Mouse (Mus musculus) CD4-positive naive resting alpha-beta T cell, adult 76 days (primary cell): ENCODE results near the gene 4933416C03Rik. TPM values are rescaled to one million over a fixed set of nuclear protein-coding genes. Genes with fewer than 3 reads are reported as not detected.

Experiments
- total RNA-seq: library from RNA; stranded (reverse); gene quantifications from one replicate; pipeline ENCODE4 v1.2.4, GENCODE M21; 2023

The 4933416C03Rik gene
- not detected for total RNA-seq

DNA sequence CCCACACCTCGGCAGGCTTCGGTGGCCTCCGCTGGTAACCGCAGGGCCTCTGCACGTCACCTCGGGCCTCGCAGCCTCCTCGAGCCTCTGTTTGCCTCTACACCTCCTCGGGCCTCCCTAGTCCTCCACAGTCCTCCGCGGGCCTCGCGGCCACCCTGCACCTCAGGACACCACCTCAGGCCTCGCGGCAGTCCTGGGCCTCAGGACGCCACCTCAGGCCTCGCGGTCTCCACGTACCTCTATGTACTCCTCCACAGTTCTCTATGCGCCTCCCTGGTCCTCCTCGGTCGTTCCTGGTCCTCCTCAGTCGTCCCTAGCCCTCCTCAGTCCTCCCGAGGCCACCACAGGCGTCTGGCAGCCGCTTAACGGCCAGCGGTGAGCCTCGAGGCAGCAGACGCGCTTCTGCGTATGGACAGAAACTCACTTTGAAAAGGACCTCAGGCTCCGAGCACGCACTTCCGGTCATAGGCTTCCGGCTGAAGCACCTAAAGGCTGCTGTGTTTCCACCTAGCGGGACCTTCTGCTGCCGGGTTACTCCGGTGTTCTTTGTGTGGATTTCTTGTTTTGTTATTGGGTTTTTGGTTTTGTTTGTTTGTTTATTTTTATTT lies at the start of gene 4933416C03Rik:
TSS of gene 4933416C03Rik (minus strand) at position 51 of the 608 bp plus-strand sequence.

Other genes starting within 250 kb of the 4933416C03Rik start
- gene Ptprr, start 95.7 kb downstream of the 4933416C03Rik start, total RNA-seq, result not detected
- gene Ptprb, start 161.6 kb upstream of the 4933416C03Rik start, total RNA-seq, result 0.50 TPM